Mouse (Mus musculus): Measurements from ENCODE around the gene Gltpd2. TPM values are rescaled to one million over a fixed set of nuclear protein-coding genes. Genes with fewer than 3 reads are reported as not detected.
A peak's percentile ranks its signal among the peaks of the same experiment; 100 is the strongest.

Gene Gltpd2
- polyA plus RNA-seq, 1 experiment from 2014 or later = 0.42 TPM

GRCm38 (mm10) chr11:70540928-70541327 is 21.9 kb downstream of the Gltpd2 start:
- no peak for ATAC-seq
- WGBS = 90% methylated on average over 7 of the region's 7 CpGs
- peak overlapping the region; percentile 54; the same call in 1 of the 2 replicates for H3K4me3 ChIP-seq (replicated peaks)
- peak overlapping the region; percentile 77 for H3K4me2 ChIP-seq (replicated peaks)
- H3K36me3 ChIP-seq = no peaks in the 10 kb centered on the region
- peaks cover 10% of the 10 kb centered on the region for H3K4me1 ChIP-seq (replicated peaks)
- H3K27me3 ChIP-seq = peaks cover 37% of the 10 kb centered on the region
- no peak overlapping the region; the same call in 1 of the 2 replicates for H3K9ac ChIP-seq (replicated peaks)
- no peaks in the 10 kb centered on the region for H3K9me3 ChIP-seq
- no peak overlapping the region for H3K27ac ChIP-seq

- Histone ChIP-seq H3K9ac (replicated peaks) (no peak overlapping the region), H3K4me1 (replicated peaks) (peaks cover 10% of the 10 kb centered on the region), H3K4me2 (replicated peaks) (no peak overlapping the region), H3K36me3 (no peaks in the 10 kb centered on the region), H3K27ac (no peak overlapping the region), H3K27me3 (peaks cover 37% of the 10 kb centered on the region), H3K9me3 (no peaks in the 10 kb centered on the region), H3K4me3 (replicated peaks) (no peak overlapping the region)
- WGBS = 77% methylated on average over 5 of the region's 5 CpGs
- no peak for ATAC-seq
These were observed 22.4 kb downstream of the Gltpd2 start for GRCm38 (mm10) chr11:70541415-70541814.

GRCm38 (mm10) chr11:70544496-70544895 is 25.5 kb downstream of the Gltpd2 start:
- Histone ChIP-seq H3K27ac (no peak overlapping the region), H3K4me2 (replicated peaks) (no peak overlapping the region), H3K4me3 (replicated peaks) (no peak overlapping the region), H3K36me3 (no peaks in the 10 kb centered on the region), H3K4me1 (replicated peaks) (peaks cover 10% of the 10 kb centered on the region), H3K9ac (replicated peaks) (no peak overlapping the region), H3K27me3 (peaks cover 22% of the 10 kb centered on the region), H3K9me3 (no peaks in the 10 kb centered on the region)
- WGBS = 71% methylated on average over 7 of the region's 7 CpGs
- ATAC-seq = no peak

GRCm38 (mm10) chr11:70551526-70551925 is 32.5 kb downstream of the Gltpd2 start:
- Histone ChIP-seq H3K9me3 (no peaks in the 10 kb centered on the region), H3K36me3 (no peaks in the 10 kb centered on the region), H3K27me3 (no peaks in the 10 kb centered on the region), H3K4me3 (replicated peaks) (no peak overlapping the region), H3K4me1 (replicated peaks) (no peaks in the 10 kb centered on the region), H3K9ac (replicated peaks) (no peak overlapping the region), H3K27ac (no peak overlapping the region), H3K4me2 (replicated peaks) (no peak overlapping the region)
- no peak for ATAC-seq
- WGBS = 93% methylated on average over 8 of the region's 8 CpGs

- Histone ChIP-seq H3K4me2 (replicated peaks) (no peak overlapping the region), H3K27me3 (no peaks in the 10 kb centered on the region), H3K27ac (no peak overlapping the region), H3K4me1 (replicated peaks) (no peaks in the 10 kb centered on the region), H3K9ac (replicated peaks) (no peak overlapping the region), H3K9me3 (no peaks in the 10 kb centered on the region), H3K4me3 (replicated peaks) (no peak overlapping the region), H3K36me3 (no peaks in the 10 kb centered on the region)
- ATAC-seq = no peak
- 36% methylated on average over 7 of the region's 7 CpGs for WGBS
These were observed 34.9 kb downstream of the Gltpd2 start for GRCm38 (mm10) chr11:70553940-70554339.

- Histone ChIP-seq H3K4me2 (replicated peaks) (no peak overlapping the region), H3K9me3 (no peaks in the 10 kb centered on the region), H3K4me3 (replicated peaks) (no peak overlapping the region), H3K36me3 (no peaks in the 10 kb centered on the region), H3K27ac (no peak overlapping the region), H3K9ac (replicated peaks) (no peak overlapping the region), H3K4me1 (replicated peaks) (peaks cover 8% of the 10 kb centered on the region), H3K27me3 (no peaks in the 10 kb centered on the region)
- ATAC-seq = no peak
- WGBS = 89% methylated on average over 9 of the region's 9 CpGs
These were observed 38.5 kb downstream of the Gltpd2 start for GRCm38 (mm10) chr11:70557545-70557944.

GRCm38 (mm10) chr11:70561937-70562286 is 42.9 kb downstream of the Gltpd2 start:
- Histone ChIP-seq H3K27ac (peak overlapping the region; percentile 86), H3K4me1 (replicated peaks) (peaks cover 45% of the 10 kb centered on the region), H3K27me3 (no peaks in the 10 kb centered on the region), H3K9me3 (no peaks in the 10 kb centered on the region), H3K9ac (replicated peaks) (peak overlapping the region; percentile 94), H3K4me3 (replicated peaks) (peak overlapping the region; percentile 92), H3K4me2 (replicated peaks) (peak overlapping the region; percentile 95), H3K36me3 (no peaks in the 10 kb centered on the region)
- 3% methylated on average over 2 of the region's 2 CpGs for WGBS
- ATAC-seq = no peak

- Histone ChIP-seq H3K27ac (peak within 1 kb of the TSS; percentile 86), H3K4me2 (replicated peaks) (peak within 1 kb of the TSS; percentile 95), H3K27me3 (no peaks in the 10 kb centered on the region), H3K4me3 (replicated peaks) (peak within 1 kb of the TSS; percentile 92), H3K9me3 (no peaks in the 10 kb centered on the region), H3K9ac (replicated peaks) (peak within 1 kb of the TSS; percentile 94), H3K4me1 (replicated peaks) (peaks cover 50% of the 10 kb centered on the region), H3K36me3 (no peaks in the 10 kb centered on the region)
- ATAC-seq = peak; percentile 94
- WGBS = 0% methylated on average over 23 of the region's 57 CpGs
These were observed 43.4 kb downstream of the Gltpd2 start, which contains the start of gene Mink1 for GRCm38 (mm10) chr11:70562287-70562994. TSS of gene Mink1 (plus strand) at chr11:70562881.

GRCm38 (mm10) chr11:70562995-70563469 is 44.0 kb downstream of the Gltpd2 start:
- Histone ChIP-seq H3K4me2 (replicated peaks) (peak overlapping the region; percentile 95), H3K4me3 (replicated peaks) (peak overlapping the region; percentile 92), H3K27ac (peak overlapping the region; percentile 86), H3K36me3 (no peaks in the 10 kb centered on the region), H3K9me3 (no peaks in the 10 kb centered on the region), H3K27me3 (no peaks in the 10 kb centered on the region), H3K4me1 (replicated peaks) (peaks cover 50% of the 10 kb centered on the region), H3K9ac (replicated peaks) (peak overlapping the region; percentile 94)
- 0% methylated on average over 25 of the region's 31 CpGs for WGBS
- peak; percentile 55; the same call in 1 of the 2 replicates for ATAC-seq

- peak; percentile 5 for ATAC-seq
These were observed 44.7 kb downstream of the Gltpd2 start for GRCm38 (mm10) chr11:70563470-70564275.

GRCm38 (mm10) chr11:70564276-70564873 is 45.4 kb downstream of the Gltpd2 start:
- no peak for ATAC-seq
- Histone ChIP-seq H3K4me1 (replicated peaks) (peaks cover 50% of the 10 kb centered on the region), H3K27me3 (no peaks in the 10 kb centered on the region), H3K9ac (replicated peaks) (peak overlapping the region; percentile 94), H3K9me3 (no peaks in the 10 kb centered on the region), H3K4me2 (replicated peaks) (peak overlapping the region; percentile 95), H3K36me3 (no peaks in the 10 kb centered on the region), H3K4me3 (replicated peaks) (peak overlapping the region; percentile 92), H3K27ac (no peak overlapping the region)
- WGBS = 38% methylated on average over 4 of the region's 4 CpGs

More at GRCm38 (mm10) chr11:70563470-70564275, 44.7 kb downstream of the Gltpd2 start:
- Histone ChIP-seq H3K27ac (peak overlapping the region; percentile 86), H3K27me3 (no peaks in the 10 kb centered on the region), H3K4me2 (replicated peaks) (peak overlapping the region; percentile 95), H3K9me3 (no peaks in the 10 kb centered on the region), H3K9ac (replicated peaks) (peak overlapping the region; percentile 94), H3K36me3 (no peaks in the 10 kb centered on the region), H3K4me3 (replicated peaks) (peak overlapping the region; percentile 92), H3K4me1 (replicated peaks) (peaks cover 50% of the 10 kb centered on the region)
- 3% methylated on average over 25 of the region's 25 CpGs for WGBS

- H3K27ac ChIP-seq = no peak overlapping the region
- 69% methylated on average over 7 of the region's 7 CpGs for WGBS
- H3K9me3 ChIP-seq = no peaks in the 10 kb centered on the region
- no peak for ATAC-seq
- H3K36me3 ChIP-seq = no peaks in the 10 kb centered on the region
- no peak overlapping the region for H3K4me3 ChIP-seq (replicated peaks)
- H3K4me1 ChIP-seq (replicated peaks) = peaks cover 49% of the 10 kb centered on the region
- 0 out of 2 replicates have a peak overlapping the region, but pooled peaks have one; percentile 15 for H3K9ac ChIP-seq (replicated peaks)
- no peaks in the 10 kb centered on the region for H3K27me3 ChIP-seq
- H3K4me2 ChIP-seq (replicated peaks) = no peak overlapping the region
These were observed 47.6 kb downstream of the Gltpd2 start for GRCm38 (mm10) chr11:70566586-70566985.

All from midbrain, embryonic 13.5 days (tissue).